Mouse (Mus musculus) lung, postnatal 36 days (tissue): ENCODE data around the gene Fmo4.

Experiments used
- DNase-seq: peaks from one replicate; pipeline ENCODE4 v3.0.0; 2022; ENCODE audit warnings: mixed read lengths

The Fmo4 gene

DNA sequence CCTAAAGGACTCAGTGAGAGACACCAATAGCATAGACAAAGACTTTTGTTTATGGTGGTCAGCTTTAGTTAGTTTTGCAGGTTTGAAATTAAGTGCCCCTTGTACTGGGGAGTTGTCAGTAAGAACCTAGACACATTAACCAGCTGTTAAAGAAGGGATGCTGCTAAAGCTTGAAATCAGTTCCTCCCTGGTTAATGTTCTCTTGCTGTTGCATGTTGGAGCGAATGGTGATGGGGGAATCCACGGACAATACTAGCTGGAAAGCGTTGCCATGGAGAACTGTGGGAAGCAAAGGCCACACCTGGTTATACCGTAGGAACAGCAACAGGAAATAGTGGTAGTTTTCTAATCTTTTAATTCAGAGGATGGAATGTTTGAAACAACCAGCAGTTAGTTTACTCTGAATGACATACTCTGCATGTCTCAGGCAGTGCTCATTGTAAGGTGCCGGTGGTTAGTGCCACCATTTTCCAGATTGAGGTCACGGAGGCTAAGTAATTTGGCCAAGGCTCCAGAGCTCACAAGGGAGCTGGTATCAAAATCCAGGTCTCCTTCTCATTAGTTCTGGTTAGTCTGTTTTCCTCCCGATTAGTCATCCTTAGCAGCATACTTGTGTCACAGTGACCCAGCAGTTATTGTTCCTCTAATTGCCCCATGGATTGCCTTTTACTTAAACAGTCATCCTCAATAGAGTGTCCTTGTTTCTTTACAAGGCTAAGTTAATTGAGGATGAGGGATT, 21.3 kb downstream of the Fmo4 start:
- no peak for DNase-seq

DNA sequence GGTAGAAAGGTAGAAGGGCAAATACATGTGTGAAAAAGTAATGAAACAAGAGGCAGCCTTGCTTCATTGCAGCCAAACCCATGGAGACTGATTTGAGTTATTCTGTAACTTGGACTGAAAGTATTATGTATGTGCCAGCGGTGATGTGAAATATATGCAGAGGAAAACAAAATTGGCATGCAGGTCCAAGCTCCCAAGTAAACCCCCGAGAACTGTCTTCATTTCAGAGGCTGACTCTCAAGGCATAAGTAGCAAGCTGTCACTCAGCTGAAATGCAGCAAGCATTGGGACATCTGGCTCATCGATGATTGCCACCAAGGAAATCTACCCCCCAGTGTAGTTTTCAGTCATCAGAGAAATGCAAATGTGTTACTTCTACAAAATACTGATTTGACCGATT, 28.6 kb downstream of the Fmo4 start:
- no peak for DNase-seq

DNA sequence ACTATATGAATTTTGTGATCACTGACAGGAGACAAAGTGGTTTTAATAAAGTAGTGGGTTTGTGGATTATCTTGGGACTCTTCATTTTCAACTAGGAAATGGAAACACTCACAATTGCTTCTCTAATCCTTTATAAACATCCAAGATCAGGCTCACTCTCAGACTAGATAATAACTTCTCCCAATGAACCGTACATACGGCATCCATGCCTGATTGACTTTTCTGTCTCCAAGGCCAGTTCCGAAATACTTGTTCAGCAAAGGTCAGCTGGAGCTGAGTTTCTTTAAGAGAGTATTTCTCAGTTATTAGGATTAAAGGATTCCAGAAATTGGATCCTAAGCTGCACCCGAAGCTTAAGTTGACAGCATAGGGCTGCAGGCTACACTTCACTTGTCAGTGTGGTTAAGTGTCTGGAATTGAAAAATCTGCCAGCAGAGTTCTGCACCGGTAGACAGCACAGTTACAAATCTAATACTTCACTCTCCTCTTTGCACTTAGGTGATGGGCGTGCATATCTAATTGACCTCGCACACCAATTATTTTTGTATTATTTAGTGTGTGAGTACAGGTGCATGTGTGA, 30.0 kb downstream of the Fmo4 start:
- DNase-seq = no peak

DNA sequence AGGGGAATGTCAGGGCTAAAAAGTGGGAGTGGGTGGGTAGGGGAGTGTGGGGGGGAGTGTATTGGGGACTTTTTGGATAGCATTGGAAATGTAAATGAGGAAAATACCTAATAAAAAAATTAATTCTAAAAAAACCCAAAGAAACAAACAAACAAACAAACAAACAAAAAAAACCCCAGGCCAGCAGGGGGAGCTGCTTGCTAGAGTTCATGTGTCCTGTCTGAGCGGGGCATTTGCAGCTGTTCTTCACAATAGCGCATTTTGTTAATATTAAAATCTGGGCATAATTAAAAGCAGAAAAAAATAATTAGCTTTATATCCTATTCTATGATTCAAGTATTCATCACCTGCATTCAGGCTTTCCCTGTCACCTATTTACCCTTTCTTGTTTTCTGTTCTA, 32.7 kb downstream of the Fmo4 start:
- DNase-seq = peak; percentile 12

DNA sequence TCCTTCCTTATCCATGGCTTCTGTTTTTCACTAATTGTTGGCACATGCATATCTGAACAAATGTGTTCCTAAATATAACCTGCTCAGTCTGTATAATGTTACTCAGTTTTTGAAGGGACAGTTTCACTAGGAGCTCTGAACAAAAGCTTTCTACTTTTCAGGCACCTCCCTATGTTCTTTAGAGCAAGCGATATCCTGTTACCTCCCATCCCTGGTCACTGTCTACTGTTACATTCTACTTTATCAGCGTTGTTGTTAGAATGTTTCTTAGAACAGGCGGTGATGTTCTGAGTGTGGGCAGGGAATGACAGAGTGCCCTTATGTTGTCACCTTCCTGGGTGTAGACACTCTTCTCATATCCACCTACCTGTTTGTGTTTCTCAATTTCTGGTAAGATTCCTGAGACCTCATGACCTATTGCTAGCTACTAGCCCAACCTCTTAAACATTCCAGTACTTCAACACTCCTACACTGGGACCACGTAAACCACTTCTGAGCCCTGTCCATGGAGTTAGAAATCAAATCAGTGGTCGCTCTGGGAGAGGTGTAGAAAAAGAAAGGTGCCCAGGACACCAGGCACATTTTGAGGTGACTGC, 35.7 kb downstream of the Fmo4 start:
- DNase-seq = peak; percentile 10

DNA sequence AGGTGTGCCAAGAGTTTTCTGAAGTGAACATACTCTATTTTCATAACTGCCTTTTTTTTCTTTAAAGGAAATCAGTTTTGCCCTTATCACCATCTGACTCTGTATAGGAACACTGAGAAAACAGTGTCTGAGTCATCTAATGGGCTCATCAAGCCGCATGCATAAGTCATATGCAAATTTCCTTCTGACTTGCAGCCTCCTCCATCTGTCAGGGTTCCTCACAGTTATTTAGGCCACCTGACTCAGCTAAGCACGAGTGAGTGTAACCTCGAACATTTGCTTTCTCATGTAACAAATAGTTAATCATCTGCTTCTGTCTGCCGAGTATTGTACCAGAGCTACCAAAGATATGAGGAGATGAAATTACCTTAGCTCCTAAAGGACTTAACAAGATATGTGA, 40.1 kb downstream of the Fmo4 start:
- no peak for DNase-seq

DNA sequence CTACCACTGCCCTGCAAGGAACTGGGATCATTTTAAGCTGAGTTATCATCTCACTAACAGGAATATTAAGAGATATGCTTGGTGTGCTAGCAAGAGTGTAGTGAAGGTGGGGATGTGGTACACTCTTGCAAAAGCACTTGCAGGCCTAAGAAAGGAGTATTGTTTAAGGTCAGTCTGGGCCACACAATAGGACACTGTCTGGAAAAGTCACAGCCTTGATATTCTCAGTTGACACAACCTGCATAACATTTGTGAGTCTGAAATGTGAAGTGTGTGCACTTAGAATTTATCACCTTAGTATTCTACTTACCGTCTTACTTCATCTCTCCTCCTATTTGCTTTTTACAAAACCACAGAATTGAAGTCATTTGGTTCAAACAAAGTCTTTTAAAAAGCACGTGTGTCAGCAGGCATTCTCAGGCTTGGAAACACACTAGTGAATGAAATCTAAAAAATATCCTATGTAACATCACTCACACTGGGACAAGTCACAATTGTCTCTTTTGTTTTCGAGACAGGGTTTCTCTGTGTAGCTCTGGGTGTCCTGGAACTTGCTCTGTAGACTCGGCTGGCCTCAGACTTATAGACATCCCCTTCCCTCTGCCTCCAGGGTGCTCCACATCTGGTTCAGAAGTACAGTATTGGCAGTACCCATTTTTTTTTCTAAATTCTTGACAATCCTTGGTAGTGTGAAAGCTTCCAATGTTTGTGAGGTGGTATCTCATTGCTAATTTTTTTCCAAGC, 42.0 kb downstream of the Fmo4 start:
- no peak for DNase-seq

DNA sequence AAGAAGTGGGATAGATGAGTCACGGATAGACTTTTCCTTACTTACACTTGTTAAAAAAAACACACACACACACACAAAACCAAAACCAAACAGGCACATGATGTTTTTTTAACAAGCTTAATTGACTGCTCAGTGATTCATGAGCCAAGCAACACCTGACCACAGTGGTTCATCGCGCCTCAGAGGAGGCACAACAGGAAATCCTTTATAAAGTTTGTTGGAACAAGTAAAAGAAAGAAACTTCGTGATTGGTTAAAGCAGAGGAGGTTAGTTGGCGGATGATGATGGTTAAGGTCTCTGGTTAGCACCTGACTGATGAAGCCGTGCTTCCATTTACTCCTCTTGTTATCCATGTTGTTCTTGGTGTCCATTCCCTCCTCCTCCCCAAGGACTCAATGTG, 61.8 kb downstream of the Fmo4 start:
- DNase-seq = no peak

DNA sequence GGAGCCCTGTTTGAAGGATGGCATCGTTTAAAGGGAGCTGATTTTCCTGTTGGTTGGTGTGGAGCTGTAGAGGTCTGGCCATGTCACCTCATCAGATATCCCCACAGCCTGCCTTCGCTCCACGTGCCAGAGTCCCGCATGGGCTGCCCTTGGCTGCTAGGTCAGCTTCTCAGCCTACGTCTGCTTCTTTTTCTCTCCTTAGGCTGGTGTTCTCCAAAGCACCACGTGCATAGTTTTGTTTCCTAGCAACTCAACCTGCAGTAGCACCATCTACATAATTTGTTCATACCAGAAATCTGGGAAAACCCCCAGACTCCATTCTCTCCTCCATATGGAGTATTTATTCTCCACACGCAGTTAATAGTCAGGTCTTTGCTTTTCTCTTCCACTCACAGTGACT, 64.2 kb downstream of the Fmo4 start:
- no peak for DNase-seq

DNA sequence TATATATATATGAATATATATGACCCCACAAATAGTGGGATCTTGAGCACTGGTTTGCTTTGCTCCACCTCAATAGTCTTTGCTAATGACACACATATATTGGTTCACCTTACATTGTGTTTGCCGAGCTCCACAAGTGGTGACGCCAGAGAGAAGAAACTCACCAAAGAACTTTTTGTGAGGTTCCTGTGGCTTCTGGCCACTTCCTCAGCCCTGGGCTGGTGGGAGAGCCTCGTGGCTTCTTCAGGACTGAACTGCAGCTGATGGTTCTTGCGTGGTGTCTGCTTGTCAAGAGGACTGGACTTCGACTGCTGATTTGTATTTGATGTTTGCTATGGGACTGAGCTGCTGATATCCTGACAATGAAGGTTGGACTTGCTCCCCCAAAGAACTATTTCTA, 65.0 kb downstream of the Fmo4 start:
- DNase-seq = no peak
